Mouse (Mus musculus) hindbrain, embryonic 12.5 days (tissue): ENCODE data around the gene Fxyd2. TPM values are rescaled to one million over a fixed set of nuclear protein-coding genes. Genes with fewer than 3 reads are reported as not detected.

Experiments
- ATAC-seq: fragments of 200-750 bp; cut with Nextera tagmentation; 2 replicates; pipeline ENCODE4 v1.8.0; 2017; ENCODE audit warnings: moderate TSS enrichment; ENCODE audit not compliant: low FRiP score
- H3K27ac ChIP-seq: fragments of 300-500 bp; sonication (generic); 2 replicates; pipeline ENCODE4 v1.5.1; 2016; ENCODE audit warnings: mild to moderate bottlenecking
- H3K27me3 ChIP-seq: fragments of 300-500 bp; sonication (generic); 2 replicates; pipeline ENCODE4 v1.6.1; 2016; ENCODE audit warnings: mild to moderate bottlenecking
- H3K36me3 ChIP-seq: fragments of 300-500 bp; sonication (generic); 2 replicates; pipeline ENCODE4 v1.6.1; 2016; ENCODE audit warnings: mild to moderate bottlenecking
- H3K4me1 ChIP-seq: fragments of 300-500 bp; sonication (generic); 2 replicates; pipeline ENCODE4 v1.6.1; 2016
- H3K4me2 ChIP-seq: fragments of 300-500 bp; sonication (generic); replicated peaks from 2 replicates; pipeline ENCODE4 v1.6.1; 2016; ENCODE audit warnings: mild to moderate bottlenecking
- H3K4me3 ChIP-seq: fragments of 300-500 bp; sonication (generic); 2 replicates; pipeline ENCODE4 v1.5.1; 2016; ENCODE audit warnings: mild to moderate bottlenecking
- H3K9ac ChIP-seq: fragments of 300-500 bp; sonication (generic); 2 replicates; pipeline ENCODE4 v1.6.1; 2016; ENCODE audit warnings: mild to moderate bottlenecking, moderate library complexity
- H3K9me3 ChIP-seq: fragments of 300-500 bp; sonication (generic); replicated peaks from 2 replicates; pipeline ENCODE4 v1.6.1; 2016; ENCODE audit warnings: mild to moderate bottlenecking
- WGBS: fragments of 180-500 bp; shearing (Covaris S2); methylation state at CpG from one replicate; pipeline ENCODE4 v1.1.7; 2016; 5-methylcytosine and 5-hydroxymethylcytosine counted together
- polyA plus RNA-seq: library from polyadenylated mRNA; unstranded; fragments of >200 nt; fragmentation: Nextera tagmentation; extraction: Ambion mirVana; gene quantifications from 2 replicates; pipeline ENCODE4 v1.2.1, GENCODE M21; 2016

The Fxyd2 gene
- polyA plus RNA-seq, 1 experiment from 2014 or later = 2.1 TPM

GRCm38 (mm10) chr9:45412700-45413477 is 13.4 kb downstream of the Fxyd2 start:
- Histone ChIP-seq H3K4me2 (no peak overlapping the region), H3K4me3 (no peak overlapping the region), H3K9me3 (no peaks in the 10 kb centered on the region), H3K36me3 (no peaks in the 10 kb centered on the region), H3K27me3 (peaks cover 14% of the 10 kb centered on the region; the same call in 1 of the 2 replicates), H3K4me1 (no peaks in the 10 kb centered on the region), H3K9ac (no peak overlapping the region), H3K27ac (no peak overlapping the region)
- WGBS = 85% methylated on average over 4 of the region's 4 CpGs
- ATAC-seq = no peak

DNA sequence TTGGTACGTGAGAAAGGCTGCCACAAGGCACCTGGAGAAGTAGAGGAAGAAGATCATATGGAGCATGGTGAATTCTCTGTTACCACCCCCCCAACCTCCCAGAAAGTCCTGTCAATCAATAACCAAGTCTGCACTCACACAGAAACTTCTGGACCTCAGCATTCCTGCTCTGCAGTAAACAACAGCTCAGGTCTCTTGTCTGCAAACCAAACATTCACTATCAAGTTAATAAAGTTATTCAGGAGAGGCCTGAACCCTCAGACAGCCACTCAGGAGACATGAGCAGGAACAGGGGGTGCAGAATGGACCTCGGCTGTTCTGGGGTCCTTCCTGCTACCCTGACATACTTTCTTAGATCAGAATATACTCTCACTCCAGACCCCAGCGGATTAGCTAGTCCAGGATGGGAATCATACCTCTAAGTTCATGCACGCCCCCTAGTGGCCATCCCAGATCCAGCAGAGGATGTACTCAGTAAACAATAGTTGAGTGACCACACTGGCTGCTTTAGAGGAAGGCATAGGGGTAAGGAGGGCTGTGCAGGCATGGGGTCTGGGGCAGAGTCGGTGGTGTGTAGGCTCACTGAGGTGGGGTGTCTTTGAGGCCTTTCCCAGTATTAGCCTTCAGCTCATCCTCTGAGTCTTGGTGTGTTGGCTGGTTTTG is 14.1 kb downstream of the Fxyd2 start:
- H3K27ac ChIP-seq = no peak overlapping the region
- no peaks in the 10 kb centered on the region for H3K36me3 ChIP-seq
- 59% methylated on average over 5 of the region's 5 CpGs for WGBS
- peaks cover 12% of the 10 kb centered on the region; the same call in 1 of the 2 replicates for H3K27me3 ChIP-seq
- no peak overlapping the region for H3K9ac ChIP-seq
- no peaks in the 10 kb centered on the region for H3K4me1 ChIP-seq
- no peak for ATAC-seq
- H3K4me2 ChIP-seq = no peak overlapping the region
- H3K4me3 ChIP-seq = no peak overlapping the region
- H3K9me3 ChIP-seq = no peaks in the 10 kb centered on the region

DNA sequence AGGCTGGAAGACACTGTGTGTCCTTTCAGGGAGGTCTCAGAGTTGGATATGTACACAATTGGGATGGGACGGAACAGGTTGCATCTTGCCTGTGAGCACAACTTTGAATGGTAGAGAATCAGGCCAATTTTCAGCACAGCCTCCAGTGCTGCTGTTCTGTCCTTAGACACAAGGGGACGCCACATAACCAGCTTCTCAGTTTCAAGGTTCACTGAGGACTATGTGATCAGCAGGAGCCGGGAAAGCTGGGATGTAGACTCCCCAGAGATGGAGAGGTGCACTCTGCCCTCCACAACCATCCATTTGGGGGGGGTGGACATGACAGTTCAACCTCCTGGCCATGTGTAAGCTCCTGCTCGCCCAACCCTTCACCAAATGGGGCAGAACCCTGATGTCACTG is 16.4 kb downstream of the Fxyd2 start:
- Histone ChIP-seq H3K4me1 (no peaks in the 10 kb centered on the region), H3K4me2 (no peak overlapping the region), H3K4me3 (no peak overlapping the region), H3K27ac (no peak overlapping the region), H3K9ac (no peak overlapping the region), H3K27me3 (peaks cover 6% of the 10 kb centered on the region; the same call in 1 of the 2 replicates), H3K36me3 (no peaks in the 10 kb centered on the region), H3K9me3 (no peaks in the 10 kb centered on the region)
- ATAC-seq = no peak
- WGBS = 44% methylated on average over 4 of the region's 4 CpGs

- 27% methylated on average over 8 of the region's 8 CpGs for WGBS
- ATAC-seq = no peak
- H3K27ac ChIP-seq = no peak overlapping the region
Measured at GRCm38 (mm10) chr9:45417245-45417644, 17.8 kb downstream of the Fxyd2 start.

GRCm38 (mm10) chr9:45418252-45418651 is 18.8 kb downstream of the Fxyd2 start:
- WGBS = 45% methylated on average over 8 of the region's 8 CpGs
- Histone ChIP-seq H3K36me3 (no peaks in the 10 kb centered on the region), H3K9ac (no peak overlapping the region), H3K4me1 (no peaks in the 10 kb centered on the region), H3K9me3 (no peaks in the 10 kb centered on the region), H3K4me2 (no peak overlapping the region), H3K27ac (no peak overlapping the region), H3K4me3 (no peak overlapping the region), H3K27me3 (0 out of 2 replicates have a peak, but pooled peaks cover 3% of the 10 kb centered on the region)
- ATAC-seq = no peak

More at GRCm38 (mm10) chr9:45417245-45417644, 17.8 kb downstream of the Fxyd2 start:
- H3K4me2 ChIP-seq = no peak overlapping the region
- no peaks in the 10 kb centered on the region for H3K4me1 ChIP-seq
- H3K4me3 ChIP-seq = no peak overlapping the region
- no peaks in the 10 kb centered on the region for H3K9me3 ChIP-seq
- H3K27me3 ChIP-seq = 0 out of 2 replicates have a peak, but pooled peaks cover 3% of the 10 kb centered on the region
- no peaks in the 10 kb centered on the region for H3K36me3 ChIP-seq
- H3K9ac ChIP-seq = no peak overlapping the region

DNA sequence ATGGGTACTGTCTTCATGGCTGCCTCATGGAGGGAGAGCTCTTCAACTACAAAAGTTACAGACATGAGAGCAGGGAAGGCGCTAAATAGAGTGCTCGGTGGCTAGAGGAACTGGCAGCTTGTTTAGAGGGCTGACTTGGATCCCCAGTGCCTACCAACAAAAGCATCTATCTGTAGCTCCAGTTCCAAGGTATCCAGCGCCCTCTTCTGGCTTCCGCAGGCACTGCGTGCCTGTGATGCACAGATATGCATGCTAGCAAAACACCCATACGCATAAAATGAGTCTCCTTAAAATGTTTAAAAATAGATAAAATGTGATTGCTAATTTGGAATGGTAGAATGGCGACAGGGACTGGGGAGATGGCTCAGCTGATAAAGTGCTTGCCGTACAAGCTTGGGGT is 21.7 kb downstream of the Fxyd2 start:
- Histone ChIP-seq H3K4me1 (no peaks in the 10 kb centered on the region), H3K9me3 (no peaks in the 10 kb centered on the region), H3K27me3 (peaks cover 15% of the 10 kb centered on the region; the same call in 1 of the 2 replicates), H3K27ac (no peak overlapping the region), H3K9ac (no peak overlapping the region), H3K36me3 (no peaks in the 10 kb centered on the region), H3K4me3 (no peak overlapping the region), H3K4me2 (no peak overlapping the region)
- ATAC-seq = no peak
- WGBS = 61% methylated on average over 8 of the region's 8 CpGs

GRCm38 (mm10) chr9:45422761-45423298 is 23.4 kb downstream of the Fxyd2 start:
- 82% methylated on average over 7 of the region's 7 CpGs for WGBS

DNA sequence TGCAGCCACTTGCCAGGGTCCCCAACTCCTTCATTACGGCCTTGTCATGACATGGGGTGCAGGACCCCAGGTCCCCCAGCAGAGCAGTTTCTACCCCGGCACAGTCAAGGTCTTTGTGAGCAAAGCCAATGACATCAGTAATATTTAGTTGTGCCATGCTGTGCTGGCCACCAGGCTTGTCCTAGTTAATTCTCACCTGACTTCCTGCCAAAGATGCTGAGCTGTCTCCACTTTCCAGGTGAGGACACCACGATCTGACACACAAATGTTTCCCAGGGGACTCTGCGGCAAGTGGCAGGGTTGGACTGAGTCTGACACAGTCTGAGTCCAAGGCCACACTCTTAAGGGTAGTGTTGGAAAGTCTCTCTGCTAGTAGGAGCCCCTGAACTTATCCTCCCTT is 27.0 kb downstream of the Fxyd2 start, which contains the start of gene Dscaml1:
Gene Dscaml1, plus strand, starts transcription at position 173 of the 400 bp plus-strand sequence.
- ATAC-seq = no peak
- Histone ChIP-seq H3K4me3 (no peak within 1 kb of the TSS), H3K9me3 (no peaks in the 10 kb centered on the region), H3K9ac (no peak within 1 kb of the TSS), H3K36me3 (no peaks in the 10 kb centered on the region), H3K27me3 (peaks cover 54% of the 10 kb centered on the region), H3K4me1 (peaks cover 15% of the 10 kb centered on the region), H3K27ac (no peak within 1 kb of the TSS), H3K4me2 (no peak within 1 kb of the TSS)
- 76% methylated on average over 4 of the region's 4 CpGs for WGBS

More at GRCm38 (mm10) chr9:45422761-45423298, 23.4 kb downstream of the Fxyd2 start:
- Histone ChIP-seq H3K4me3 (no peak overlapping the region), H3K9me3 (no peaks in the 10 kb centered on the region), H3K36me3 (no peaks in the 10 kb centered on the region), H3K4me1 (no peaks in the 10 kb centered on the region), H3K9ac (no peak overlapping the region), H3K4me2 (no peak overlapping the region), H3K27ac (no peak overlapping the region), H3K27me3 (peaks cover 27% of the 10 kb centered on the region)
- no peak for ATAC-seq

DNA sequence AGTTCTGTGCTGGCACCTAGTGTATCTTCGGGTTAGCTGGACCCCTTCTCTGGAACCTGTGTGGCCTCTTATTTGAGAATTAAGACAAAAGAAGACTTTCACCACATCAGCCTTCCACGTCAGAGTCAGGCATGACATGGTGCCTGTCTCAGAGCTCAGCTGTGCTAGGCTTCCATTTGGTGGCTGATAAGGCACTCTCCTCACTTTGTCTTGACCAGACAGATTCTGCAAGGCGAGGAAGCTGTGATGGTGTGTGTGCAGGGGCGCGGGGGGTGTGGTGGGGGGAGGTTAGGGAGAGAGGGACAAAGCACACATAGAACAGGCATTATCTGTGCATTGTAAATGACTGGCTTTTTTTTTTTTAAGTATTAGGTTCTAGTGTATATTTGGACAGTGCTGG is 29.9 kb downstream of the Fxyd2 start:
- no peak overlapping the region for H3K9ac ChIP-seq
- ATAC-seq = no peak
- H3K4me2 ChIP-seq = no peak overlapping the region
- no peaks in the 10 kb centered on the region for H3K36me3 ChIP-seq
- no peak overlapping the region for H3K27ac ChIP-seq
- no peak overlapping the region for H3K4me3 ChIP-seq
- WGBS = 38% methylated on average over 5 of the region's 5 CpGs
- H3K27me3 ChIP-seq = peaks cover 73% of the 10 kb centered on the region
- peaks cover 27% of the 10 kb centered on the region for H3K4me1 ChIP-seq
- no peaks in the 10 kb centered on the region for H3K9me3 ChIP-seq

DNA sequence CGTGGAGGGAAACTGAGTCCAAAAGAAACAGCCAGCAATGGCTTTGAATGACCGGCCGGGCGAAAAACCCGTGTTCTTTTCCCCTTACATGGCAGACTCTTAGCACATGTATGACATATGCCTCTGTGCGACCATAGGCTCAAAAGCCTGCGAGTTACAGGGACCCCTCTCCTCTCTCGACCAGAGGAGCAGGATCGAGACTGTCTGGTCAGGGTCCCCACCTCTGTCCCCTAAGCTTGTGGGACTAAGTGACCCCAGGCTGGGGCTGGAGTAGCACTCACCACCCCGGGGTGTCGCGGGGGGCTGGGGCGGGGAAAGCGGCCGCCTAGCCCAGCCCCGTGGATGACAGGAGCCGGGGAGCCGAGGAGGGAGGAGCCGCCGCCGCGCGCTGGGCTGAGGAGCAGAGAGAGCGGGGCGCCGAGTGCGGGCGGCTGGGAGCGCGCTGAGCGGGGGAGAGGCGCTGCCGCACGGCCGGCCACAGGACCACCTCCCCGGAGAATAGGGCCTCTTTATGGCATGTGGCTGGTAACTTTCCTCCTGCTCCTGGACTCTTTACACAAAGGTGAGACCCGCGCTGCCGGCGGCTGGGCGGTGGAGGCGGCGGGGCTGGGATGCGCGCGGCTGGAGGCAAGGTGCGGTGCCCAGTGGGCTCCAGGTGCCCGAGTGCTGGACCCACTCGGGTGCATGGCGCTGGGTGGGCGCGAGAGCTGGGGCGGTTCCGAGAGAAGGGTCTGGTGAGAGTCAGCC is 30.7 kb downstream of the Fxyd2 start:
- Histone ChIP-seq H3K27ac (no peak overlapping the region), H3K4me1 (peaks cover 27% of the 10 kb centered on the region)

GRCm38 (mm10) chr9:45430698-45430959 is 31.2 kb downstream of the Fxyd2 start:
- Histone ChIP-seq H3K4me1 (peaks cover 29% of the 10 kb centered on the region), H3K27ac (no peak overlapping the region), H3K4me3 (peak overlapping the region; percentile 47), H3K9ac (peak overlapping the region; percentile 63), H3K36me3 (no peaks in the 10 kb centered on the region), H3K9me3 (no peaks in the 10 kb centered on the region), H3K4me2 (peak overlapping the region; percentile 65), H3K27me3 (peaks cover 70% of the 10 kb centered on the region)
- no peak for ATAC-seq
- 2% methylated on average over 12 of the region's 17 CpGs for WGBS

More for the DNA sequence above, 30.7 kb downstream of the Fxyd2 start:
- peak overlapping the region; percentile 65 for H3K4me2 ChIP-seq
- whole genome bisulfite sequencing = 4% methylated on average over 46 of the region's 54 CpGs
- H3K36me3 ChIP-seq = no peaks in the 10 kb centered on the region
- no peaks in the 10 kb centered on the region for H3K9me3 ChIP-seq
- H3K4me3 ChIP-seq = peak overlapping the region; percentile 47
- 0 out of 2 replicates have a peak, but pooled peaks have one; percentile 36 for ATAC-seq
- H3K27me3 ChIP-seq = peaks cover 70% of the 10 kb centered on the region
- H3K9ac ChIP-seq = peak overlapping the region; percentile 63

DNA sequence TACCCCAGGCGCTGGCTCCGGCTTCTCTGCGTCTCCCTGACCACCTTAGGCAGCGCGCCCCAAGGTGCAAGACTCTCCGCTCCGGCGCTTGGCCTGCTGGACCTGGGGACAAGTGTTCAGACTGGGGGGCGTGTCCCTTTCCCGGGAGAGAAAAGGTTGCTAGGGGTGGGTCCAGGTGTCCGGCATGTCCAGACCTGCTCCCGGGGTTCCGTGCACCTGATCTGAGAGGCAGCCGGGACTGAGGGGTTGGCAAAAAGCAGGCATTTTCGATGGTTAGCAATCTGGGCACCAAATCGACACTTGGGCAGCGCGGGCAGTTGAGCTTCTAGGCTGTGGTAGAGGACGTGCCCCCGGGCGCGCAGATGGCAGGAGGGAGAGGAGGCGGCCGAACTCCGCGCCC is 31.7 kb downstream of the Fxyd2 start:
- H3K27ac ChIP-seq = no peak overlapping the region
- ATAC-seq = no peak
- H3K36me3 ChIP-seq = no peaks in the 10 kb centered on the region
- H3K4me1 ChIP-seq = peaks cover 33% of the 10 kb centered on the region
- peak overlapping the region; percentile 63 for H3K9ac ChIP-seq
- 4% methylated on average over 25 of the region's 26 CpGs for WGBS
- peaks cover 65% of the 10 kb centered on the region for H3K27me3 ChIP-seq
- peak overlapping the region; percentile 47 for H3K4me3 ChIP-seq
- no peaks in the 10 kb centered on the region for H3K9me3 ChIP-seq
- H3K4me2 ChIP-seq = peak overlapping the region; percentile 65
